Mouse (Mus musculus) small intestine, adult 2 months (tissue): ENCODE measurements around the gene Mtus2.

ENCODE experiments used
- CTCF ChIP-seq: fragments of 200-500 bp; IDR thresholded peaks from 2 replicates; pipeline ENCODE4 v1.5.1; 2012; ENCODE audit warnings: low read depth, mild to moderate bottlenecking, control low read depth, inconsistent platforms, low read length, moderate library complexity, mixed read lengths; ENCODE audit not compliant: insufficient replicate concordance, insufficient read length; ENCODE audit errors: extremely low read depth
- POLR2A ChIP-seq: fragments of 200-500 bp; IDR thresholded peaks from 2 replicates; pipeline ENCODE4 v1.6.1; 2012; ENCODE audit warnings: low read depth, mild to moderate bottlenecking, control low read depth, inconsistent platforms, low read length, moderate library complexity

GRCm38 (mm10) chr5:148154727-148155126 is 197.6 kb downstream of the Mtus2 start:
- no peak for TF ChIP-seq POLR2A
- no peak for TF ChIP-seq CTCF
